Mouse (Mus musculus): Measurements from ENCODE around the gene Cry1.

DNA sequence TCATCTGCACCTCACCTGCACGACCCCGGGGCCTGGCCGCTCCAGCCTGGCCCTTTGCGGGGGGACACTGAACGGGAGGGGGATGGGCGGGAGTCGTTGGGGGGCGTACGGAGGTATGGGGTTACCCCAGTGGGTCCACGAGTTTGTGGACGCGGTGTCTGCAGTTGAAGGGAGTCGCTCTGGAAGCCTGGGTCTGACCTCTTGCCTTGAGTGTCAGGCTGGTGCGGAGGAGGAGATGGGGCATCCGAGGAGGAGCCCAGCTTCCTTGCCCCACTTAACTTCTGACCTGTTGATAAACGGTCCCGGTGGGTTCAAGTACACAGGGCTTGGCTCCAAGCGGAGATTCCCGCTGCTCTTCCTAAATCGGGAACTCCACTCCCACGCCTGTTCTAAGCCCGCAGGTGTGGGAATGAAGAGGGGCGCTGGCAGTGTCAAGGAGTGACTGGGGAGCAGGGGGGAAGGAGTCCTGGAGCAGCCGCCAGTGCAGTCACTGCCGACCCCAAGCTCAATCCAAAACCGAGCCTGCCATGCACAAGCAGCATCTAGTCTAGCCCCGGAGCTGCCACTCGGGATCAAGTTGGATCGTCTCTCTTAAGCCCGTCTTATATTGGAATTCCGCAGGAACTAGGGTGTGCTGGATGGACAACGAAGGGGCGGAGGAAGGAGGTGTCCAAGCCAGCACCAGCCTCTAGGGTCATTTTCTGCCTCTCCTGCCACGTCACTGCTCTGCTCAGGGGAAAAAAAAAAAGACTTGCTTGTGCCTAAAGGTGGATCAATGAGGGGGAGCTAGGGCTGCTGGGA lies 81.6 kb downstream of the Cry1 start:
- no peak for TF ChIP-seq POLR2A (IDR thresholded peaks at IDR 0.05; ENCODE audit: borderline replicate concordance, extremely low read depth, low read depth, low read length)
- TF ChIP-seq CTCF (IDR thresholded peaks at IDR 0.05; ENCODE audit: insufficient read depth, low read length) = no peak
